Mouse (Mus musculus) left cerebral cortex, adult 2 months (tissue): Measurements from ENCODE around the gene Olfr784. TPM values are rescaled to one million over a fixed set of nuclear protein-coding genes. Genes with fewer than 3 reads are reported as not detected.
"Not testable (repeated sequence)": the region's sequence is repeated elsewhere in the genome, so short reads cannot be mapped to it uniquely, and the experiment has no call there.

Experiments used
- DNase-seq, 2 experiments: peaks; one replicate each; pipeline ENCODE4 v3.0.0; 2021 to 2022; ENCODE audit warnings: low spot score in 2 of 2, mixed read lengths in 1 of 2; ENCODE audit errors: extremely low spot score in 1 of 2
- H3K27ac ChIP-seq: fragments of 200-600 bp; 2 replicates; pipeline ENCODE4 v1.8.1; 2022
- H3K4me3 ChIP-seq: fragments of 200-600 bp; 2 replicates; pipeline ENCODE4 v1.8.1; 2022
- CTCF ChIP-seq: fragments of 200-600 bp; IDR thresholded peaks from 2 replicates; pipeline ENCODE4 v1.8.1; 2022; ENCODE audit warnings: antibody characterized with exemption, mild to moderate bottlenecking, moderate library complexity
- intact Hi-C: fragments of 180-260 bp; cut with DNase I; formaldehyde crosslinking; loops from one replicate; pipeline ENCODE4 v1.15.1; 2025
- long read RNA-seq, 2 experiments: library from polyadenylated mRNA; stranded (forward); transcript quantifications; one replicate each; pipeline ENCODE4 v2.0.0; 2021; ENCODE audit warnings: borderline mapping rate in 2 of 2
- total RNA-seq, 2 experiments: library from RNA; stranded (reverse); gene quantifications; 2 replicates each; pipeline ENCODE4 v1.2.3; 2021

Olfr784 gene
- total RNA-seq: under 1 TPM in 1 of 2 experiments, not detected in 1; 0.21 TPM
- long read RNA-seq, experiment 1: 0 reads
- long read RNA-seq, experiment 2: 0 reads

DNA sequence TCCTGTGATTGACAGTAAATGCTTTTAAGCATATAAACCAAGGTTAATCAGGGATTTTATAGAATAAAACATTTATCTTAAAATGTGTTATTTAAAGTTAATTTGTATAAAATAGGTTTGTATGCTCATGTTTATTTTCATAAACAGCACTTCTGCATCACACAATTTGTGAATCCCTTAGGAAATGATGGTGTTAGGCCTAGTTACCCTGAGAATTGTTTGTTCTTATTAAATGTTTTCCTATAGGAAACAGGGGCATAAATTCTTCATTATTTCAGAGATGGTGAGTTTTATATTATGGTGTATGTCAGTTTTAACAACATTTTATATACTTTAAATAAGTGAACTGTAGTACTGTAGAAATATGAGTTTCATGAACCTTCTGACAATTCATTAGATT lies at the start of gene Olfr784:
Gene Olfr784, plus strand, starts transcription at position 301 of the 400 bp plus-strand sequence.
- H3K4me3 ChIP-seq: no peak within 1 kb of the TSS
- no peak for TF ChIP-seq CTCF
- intact Hi-C loops: no loop called here
- no peak within 1 kb of the TSS for H3K27ac ChIP-seq
- DNase-seq: no peak

DNA sequence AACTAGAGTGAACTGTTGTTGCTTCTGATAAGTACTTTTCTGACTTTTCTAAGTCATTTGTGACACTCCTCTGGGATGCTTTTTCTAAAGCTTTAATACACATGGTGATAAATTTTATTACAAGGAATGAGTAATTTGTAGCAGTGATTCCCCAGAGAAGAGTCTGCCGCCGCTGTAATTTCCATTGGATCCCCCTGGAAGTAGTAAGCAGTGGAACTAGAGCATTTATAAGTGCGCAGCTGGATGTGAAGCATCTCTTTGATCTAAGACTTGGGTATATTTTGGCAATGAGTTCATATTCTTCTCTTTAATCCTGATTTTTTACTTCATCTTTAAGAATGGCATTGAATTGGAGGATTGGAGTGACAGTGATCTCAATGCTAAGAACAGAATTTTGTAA lies 35.3 kb upstream of the Olfr784 start, which contains the start of gene Olfr782:
Gene Olfr782, plus strand, starts transcription at position 301 of the 400 bp plus-strand sequence.
- no peak for TF ChIP-seq CTCF
- DNase-seq: no peak
- no peak within 1 kb of the TSS for H3K27ac ChIP-seq
- no peak within 1 kb of the TSS for H3K4me3 ChIP-seq
- intact Hi-C loops: no loop called here

DNA sequence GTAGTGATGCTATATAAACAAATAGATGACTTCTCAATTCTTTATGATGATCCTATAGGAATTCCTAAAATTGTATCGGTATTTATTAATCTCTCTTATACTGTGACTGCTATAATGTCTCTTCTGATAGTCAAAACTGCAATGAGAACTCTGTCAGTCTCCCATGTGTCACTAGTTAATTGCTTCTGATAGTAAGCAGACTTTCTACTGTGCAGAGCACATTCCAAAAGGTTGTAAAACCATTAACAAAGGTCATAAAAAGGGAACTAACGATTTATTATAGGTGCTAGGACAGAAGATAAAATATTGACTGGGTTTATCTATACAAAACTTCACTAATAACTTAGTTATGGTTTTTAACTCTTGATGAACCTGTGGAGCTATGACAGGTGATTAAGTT lies 31.4 kb upstream of the Olfr784 start:
- intact Hi-C loops, H3K27ac ChIP-seq, H3K4me3 ChIP-seq, DNase-seq: not testable (repeated sequence)

DNA sequence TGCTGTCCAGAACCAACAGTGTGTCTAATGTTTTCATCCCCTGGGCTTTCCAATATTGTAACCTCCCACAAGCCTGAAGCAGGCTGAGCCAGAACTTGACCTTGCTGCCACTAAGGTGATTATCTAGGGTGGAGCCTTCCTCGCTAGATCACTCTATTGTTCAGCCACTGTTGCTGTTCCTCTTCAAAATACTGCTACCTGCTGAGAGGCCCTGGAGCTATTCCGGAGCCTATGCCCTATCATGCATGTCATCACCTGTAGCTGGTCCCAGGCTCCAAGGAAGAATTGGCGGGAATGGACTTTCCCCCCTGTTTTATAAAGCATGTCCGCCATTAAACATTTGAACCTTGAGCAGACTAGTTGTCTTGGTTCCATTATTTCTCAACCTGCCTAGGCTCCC lies 27.4 kb upstream of the Olfr784 start:
- H3K27ac ChIP-seq, H3K4me3 ChIP-seq, intact Hi-C loops, DNase-seq: not testable (repeated sequence)

DNA sequence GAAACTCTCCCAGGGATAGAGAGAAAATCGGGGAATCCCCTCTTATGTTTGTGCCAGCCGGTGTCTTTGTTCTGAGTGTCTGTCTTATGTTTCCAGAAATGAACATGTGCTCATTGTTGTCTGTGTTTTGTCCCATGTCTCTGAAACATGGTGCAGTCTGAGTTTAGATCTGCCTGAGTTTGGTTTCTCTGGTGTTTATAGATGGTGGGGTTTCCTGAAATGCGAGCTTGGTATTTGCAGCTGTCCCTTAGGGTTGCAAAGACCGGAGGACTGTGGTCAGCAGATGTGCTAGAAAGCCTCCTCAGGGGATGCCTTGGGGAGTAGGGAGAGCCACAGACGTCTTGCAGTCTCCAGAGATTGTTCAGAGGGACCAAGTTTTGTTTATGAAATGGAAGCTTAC lies 26.6 kb upstream of the Olfr784 start:
- H3K4me3 ChIP-seq: no peak overlapping the region

DNA sequence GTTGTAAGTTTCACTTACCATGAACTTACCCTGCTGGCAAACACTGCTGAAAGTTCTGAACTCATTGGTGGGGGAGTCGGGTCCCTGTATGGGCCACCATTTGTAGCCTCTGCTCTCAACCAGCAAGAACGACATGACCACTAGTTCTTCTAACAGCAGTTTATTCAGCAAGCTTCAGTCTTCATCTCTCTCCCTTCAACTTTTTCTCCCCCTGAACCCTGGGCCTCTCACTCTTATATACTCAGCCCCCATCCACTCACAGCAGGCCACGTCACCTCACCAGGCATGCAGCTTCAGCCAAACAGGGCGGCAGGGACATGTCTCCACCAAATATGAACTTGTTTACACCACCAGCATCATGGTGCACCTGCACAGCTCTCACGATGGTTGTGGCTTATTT lies 9.8 kb upstream of the Olfr784 start:
- H3K4me3 ChIP-seq, intact Hi-C loops, DNase-seq, H3K27ac ChIP-seq: not testable (repeated sequence)

More for the DNA sequence above, 26.6 kb upstream of the Olfr784 start:
- TF ChIP-seq CTCF: no peak
- intact Hi-C loops: no loop called here
- H3K27ac ChIP-seq: no peak overlapping the region
- DNase-seq: no peak

DNA sequence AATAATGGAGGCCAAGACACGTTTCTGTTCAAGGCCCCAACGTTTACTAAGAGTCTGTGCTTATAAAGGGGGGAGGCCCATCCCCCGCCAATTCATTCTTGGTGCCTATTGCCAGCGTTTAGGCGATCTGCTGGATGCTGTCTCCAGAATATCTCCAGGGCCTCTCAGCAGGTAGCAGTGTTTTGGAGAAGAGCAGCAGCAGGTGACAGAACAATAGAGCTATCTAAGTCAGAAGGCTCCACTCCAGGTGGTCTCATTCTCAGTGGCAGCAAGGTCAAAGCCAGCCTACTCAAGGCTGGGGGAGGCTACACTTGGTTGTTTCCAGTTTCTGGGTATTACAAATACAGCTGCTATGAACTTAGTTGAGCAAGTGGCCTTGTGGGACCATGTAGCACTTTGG lies 17.0 kb downstream of the Olfr784 start:
- no peak overlapping the region for H3K27ac ChIP-seq
- no peak for DNase-seq
- intact Hi-C loops: no loop called here
- TF ChIP-seq CTCF: no peak
- no peak overlapping the region for H3K4me3 ChIP-seq

DNA sequence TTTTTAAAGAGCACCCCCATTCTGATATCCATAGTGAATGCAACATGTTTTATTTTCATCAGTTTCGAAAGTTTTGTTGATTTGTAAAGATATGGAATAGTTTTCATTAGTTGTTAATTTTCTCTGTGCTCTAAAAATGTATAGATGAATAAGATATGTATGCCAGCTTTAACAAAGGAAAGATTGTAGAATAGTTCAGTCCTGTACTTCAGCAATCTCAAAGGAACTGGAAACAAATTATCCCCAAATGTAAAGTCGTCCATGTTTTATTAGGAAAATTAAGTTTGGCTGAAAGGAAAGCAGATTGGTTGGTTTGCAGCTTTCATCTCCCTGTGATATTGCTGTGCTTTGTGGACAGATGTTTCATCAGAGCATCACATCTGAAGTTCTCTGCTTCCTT lies 21.2 kb downstream of the Olfr784 start, which contains the start of gene Olfr785:
Gene Olfr785, plus strand, starts transcription at position 301 of the 400 bp plus-strand sequence.
- TF ChIP-seq CTCF: no peak
- no peak for DNase-seq
- no peak within 1 kb of the TSS for H3K4me3 ChIP-seq
- no peak within 1 kb of the TSS for H3K27ac ChIP-seq
- intact Hi-C loops: no loop called here

DNA sequence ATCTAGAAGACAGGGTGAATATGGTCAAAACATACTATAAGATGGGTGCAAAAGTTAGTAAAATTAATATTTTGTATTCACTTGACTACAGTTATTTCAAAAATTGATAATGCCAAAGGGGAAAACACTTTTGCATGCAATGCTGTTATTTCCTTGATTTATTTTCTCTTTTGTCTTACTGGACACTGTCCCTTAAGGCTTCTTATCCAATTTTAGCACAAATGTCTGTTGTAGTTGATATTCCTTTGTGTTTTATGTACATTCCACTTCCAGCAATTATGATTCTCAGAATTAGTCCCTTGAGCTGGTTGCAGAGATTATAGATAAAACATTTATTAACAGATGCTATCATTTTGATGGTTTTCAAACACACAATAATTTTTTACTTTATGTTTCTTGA lies 43.1 kb downstream of the Olfr784 start, which contains the start of gene Olfr786:
Gene Olfr786, plus strand, starts transcription at position 301 of the 400 bp plus-strand sequence.
- H3K4me3 ChIP-seq: no peak within 1 kb of the TSS
- no peak within 1 kb of the TSS for H3K27ac ChIP-seq
- intact Hi-C loops: no loop called here
- TF ChIP-seq CTCF: no peak
- DNase-seq: no peak

Other genes with a start within 250 kb of the Olfr784 start
- gene Olfr770, start 245.1 kb upstream of the Olfr784 start, total RNA-seq: not detected
- not detected for gene Olfr771, start 219.3 kb upstream of the Olfr784 start, total RNA-seq
- gene Olfr772, start 206.2 kb upstream of the Olfr784 start, total RNA-seq: not detected
- gene Olfr773, start 196.7 kb upstream of the Olfr784 start, total RNA-seq: not detected
- gene Olfr774, start 147.9 kb upstream of the Olfr784 start, total RNA-seq: not detected
- gene Olfr775, start 135.7 kb upstream of the Olfr784 start, total RNA-seq: under 1 TPM; 0.09 to 0.16 TPM
- gene Olfr776, start 125.0 kb upstream of the Olfr784 start, total RNA-seq: not detected
- not detected for gene Olfr777, start 112.6 kb upstream of the Olfr784 start, total RNA-seq
- gene Olfr780, start 66.0 kb upstream of the Olfr784 start, total RNA-seq: not detected
- gene Olfr781, start 55.2 kb upstream of the Olfr784 start, total RNA-seq: not detected
- not detected for gene Olfr782, start 35.2 kb upstream of the Olfr784 start, total RNA-seq
- gene Olfr785, start 21.3 kb downstream of the Olfr784 start, total RNA-seq: not detected
- gene Olfr786, start 43.2 kb downstream of the Olfr784 start, total RNA-seq: not detected
- not detected for gene Olfr787, start 77.8 kb downstream of the Olfr784 start, total RNA-seq
- not detected for gene Olfr788, start 86.9 kb downstream of the Olfr784 start, total RNA-seq
- not detected for gene Olfr789, start 100.7 kb downstream of the Olfr784 start, total RNA-seq
- gene Olfr790, start 114.4 kb downstream of the Olfr784 start, total RNA-seq: not detected
- gene Olfr791, start 137.7 kb downstream of the Olfr784 start, total RNA-seq: not detected
- not detected for gene Olfr792, start 155.1 kb downstream of the Olfr784 start, total RNA-seq
- not detected for gene Olfr794, start 183.6 kb downstream of the Olfr784 start, total RNA-seq
- gene Olfr796, start 228.5 kb downstream of the Olfr784 start, total RNA-seq: not detected
- not detected for gene Olfr798, start 243.9 kb downstream of the Olfr784 start, total RNA-seq